Mouse (Mus musculus): ENCODE results near the gene Ppm1j.

The Ppm1j gene

DNA sequence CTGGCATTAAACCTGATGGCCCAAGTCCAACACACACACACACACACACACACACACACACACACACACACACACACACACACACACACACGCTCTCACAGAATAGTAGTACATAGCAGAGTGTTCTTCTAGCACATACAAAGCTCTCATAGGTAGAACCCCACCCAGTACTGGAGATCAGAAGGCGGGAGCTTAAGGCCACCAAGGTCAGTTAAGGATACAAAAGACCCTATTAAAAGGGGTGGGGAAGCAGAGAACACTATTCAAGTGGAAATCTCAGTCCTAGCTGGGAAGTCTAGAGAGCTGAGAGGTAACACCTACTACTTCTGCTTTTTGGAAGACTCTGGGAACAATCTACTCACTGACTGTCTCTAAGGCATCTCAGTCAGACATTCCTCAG, 34.5 kb downstream of the Ppm1j start:
- no peak for DNase-seq

DNA sequence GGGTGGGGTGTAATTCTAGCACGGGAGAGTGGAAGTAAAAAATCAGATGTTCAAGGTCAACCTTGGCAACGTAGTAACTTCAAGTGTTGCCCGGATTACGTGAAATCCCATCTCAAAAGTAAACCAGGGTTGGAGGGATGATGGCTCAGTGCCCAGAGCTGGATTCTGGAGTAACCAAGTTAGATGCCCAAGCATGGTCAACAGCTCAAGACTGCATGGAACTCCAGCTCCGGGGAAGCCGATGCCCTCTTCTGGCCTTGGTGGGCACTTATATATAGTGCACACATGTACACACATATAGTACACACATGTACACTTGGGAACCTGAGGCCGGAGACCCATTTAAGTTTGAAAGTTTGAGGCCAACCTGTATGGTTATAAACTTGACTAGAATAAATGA, 35.3 kb downstream of the Ppm1j start:
- no peak for DNase-seq

DNA sequence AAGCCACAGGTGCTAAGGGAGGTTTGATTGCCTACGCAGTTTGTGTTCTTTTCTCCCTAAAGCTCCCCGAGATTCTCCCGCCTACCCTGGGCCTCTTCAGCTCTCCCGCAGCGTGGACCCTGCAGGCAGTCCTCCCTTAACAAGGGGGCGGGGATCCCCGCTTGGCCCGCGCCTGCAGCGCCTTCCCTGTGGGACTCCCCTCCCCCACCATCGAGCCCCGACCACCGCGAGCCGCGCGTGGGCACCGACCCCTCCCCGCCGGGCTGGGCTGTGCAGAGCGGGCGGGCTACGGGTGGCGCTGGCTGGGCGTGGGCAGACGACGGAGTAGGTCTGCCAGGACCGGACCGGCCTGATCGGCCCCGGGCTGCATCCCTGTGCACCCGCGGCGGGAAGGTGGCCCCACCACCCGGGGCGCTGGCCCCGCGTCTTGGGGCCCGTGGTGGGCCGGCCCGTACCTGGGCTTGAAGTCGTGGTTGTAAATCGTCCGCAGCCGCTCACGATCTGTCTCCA, 36.7 kb downstream of the Ppm1j start:
- peak; percentile 47 for DNase-seq

DNA sequence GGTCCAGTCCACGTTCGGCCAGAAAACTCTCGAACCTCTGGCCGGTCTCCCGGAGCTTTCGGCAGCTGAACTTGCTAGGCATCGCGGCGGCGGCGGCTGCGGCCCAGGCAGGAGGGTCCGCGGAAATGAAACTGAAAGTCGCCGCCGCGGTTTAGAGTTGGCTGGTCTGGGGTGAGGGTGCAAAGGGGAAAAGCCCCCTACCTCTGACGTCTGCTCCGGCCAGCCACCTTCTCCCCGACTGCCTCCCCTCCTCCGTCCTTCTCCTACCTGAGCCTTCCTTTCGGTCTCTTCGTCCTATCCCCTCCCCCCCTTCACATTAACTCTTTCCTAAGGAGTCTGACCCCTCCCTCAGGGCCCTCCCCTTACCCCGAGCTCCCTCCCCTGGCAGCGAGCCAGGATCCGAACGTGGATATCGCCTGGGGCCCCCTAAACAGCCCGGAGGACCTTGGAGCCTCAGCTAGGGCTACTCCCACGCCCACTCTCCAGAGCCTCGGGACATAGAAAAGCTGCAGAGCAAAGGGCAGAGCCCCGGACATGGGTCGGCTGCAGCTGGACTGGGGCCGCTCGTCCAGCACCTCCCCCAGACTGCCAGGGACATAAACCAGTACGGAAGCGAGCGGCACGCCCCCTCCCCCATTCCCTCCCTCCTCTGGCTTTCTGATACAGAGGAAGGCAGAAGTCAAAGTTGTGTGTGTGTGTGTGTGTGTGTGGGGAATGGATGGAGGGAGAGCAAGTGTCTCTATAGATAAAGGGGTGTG, 37.3 kb downstream of the Ppm1j start, which contains the start of gene Mov10:
Mov10 (minus strand) TSS at position 573 of the 758 bp plus-strand sequence.
- peak; percentile 19 for DNase-seq

DNA sequence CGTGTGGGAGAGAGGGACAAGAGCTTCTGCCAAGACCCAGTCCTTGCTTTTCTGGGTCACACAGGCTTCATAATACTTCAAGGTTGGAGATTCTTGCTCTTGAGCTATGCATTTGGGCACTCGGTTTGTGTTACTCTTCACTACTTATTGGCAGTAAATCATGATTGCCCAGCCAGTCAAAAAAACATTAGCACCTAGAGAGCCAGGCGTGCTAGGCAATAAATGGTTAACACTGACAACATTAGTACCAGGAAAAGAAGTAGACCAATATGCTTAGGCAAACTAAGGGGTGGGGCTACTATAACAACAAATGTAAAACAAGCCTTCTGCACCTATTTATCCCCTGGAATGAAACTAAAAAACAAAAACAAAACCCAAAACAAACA, 37.9 kb downstream of the Ppm1j start:
- no peak for DNase-seq

DNA sequence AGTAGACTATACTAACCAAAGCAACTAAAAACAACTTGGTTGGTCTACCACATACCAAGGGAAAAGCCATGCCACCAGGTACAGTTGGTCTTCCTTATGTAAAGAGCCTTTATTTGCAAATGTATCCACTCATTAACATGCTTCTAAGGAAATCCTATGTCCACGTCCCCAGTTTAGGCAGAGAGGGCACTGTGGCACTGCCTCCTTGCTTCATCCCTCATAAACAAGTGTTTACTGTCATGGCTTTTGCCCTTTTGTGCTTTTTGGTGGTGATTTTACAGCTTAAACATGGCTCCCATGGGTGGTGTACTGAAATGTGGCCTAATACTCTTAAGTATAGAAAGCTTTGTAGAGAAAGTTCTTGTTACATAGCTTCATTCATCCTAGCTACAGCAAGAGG, 39.6 kb downstream of the Ppm1j start:
- no peak for DNase-seq

DNA sequence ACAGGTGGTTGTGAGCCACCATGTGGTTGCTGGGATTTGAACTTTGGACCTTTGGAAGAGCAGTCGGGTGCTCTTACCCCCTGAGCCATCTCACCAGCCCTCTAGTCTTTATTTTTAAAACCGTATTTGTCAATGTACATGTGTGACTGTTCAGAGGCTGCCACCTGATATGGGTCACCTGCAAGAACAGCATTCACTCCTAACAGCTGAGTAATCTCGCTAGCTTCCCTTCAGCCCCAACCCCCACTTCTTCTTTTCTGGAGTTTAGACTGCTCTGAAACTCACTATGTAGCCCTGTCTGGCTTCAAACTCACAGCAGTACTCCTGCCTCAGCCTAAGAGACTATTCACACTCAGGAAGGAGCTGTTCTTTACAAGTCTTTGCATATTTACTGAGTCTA, 41.6 kb downstream of the Ppm1j start:
- DNase-seq = no peak
